ENCODE assay signal across 8 mouse cellular contexts in genomic region chr9:107296016-107296040, GRCm38 (mm10). TPM values are rescaled to one million over a fixed set of nuclear protein-coding genes. Genes with fewer than 3 reads are reported as not detected.
DNase-seq lines count a peak whose midpoint lies in the region; ATAC-seq lines count a peak whose summit lies in the region.

TSS of gene Cish (plus strand) at chr9:107296026.

- H3K4me2 ChIP-seq in kidney, embryonic 15.5 days: peak within 1 kb of the TSS; percentile 88
- H3K4me2 ChIP-seq in heart, embryonic 15.5 days: peak within 1 kb of the TSS; percentile 80
- peak within 1 kb of the TSS; percentile 93 for H3K4me2 ChIP-seq in liver, embryonic 13.5 days

- peaks cover 9% of the 10 kb centered on the region for H3K36me3 ChIP-seq in kidney, embryonic 15.5 days
- peaks cover 11% of the 10 kb centered on the region for H3K36me3 ChIP-seq in heart, embryonic 15.5 days
- H3K36me3 ChIP-seq in liver, embryonic 13.5 days: peaks cover 12% of the 10 kb centered on the region

- H3K27me3 ChIP-seq in kidney, embryonic 15.5 days: peaks cover 16% of the 10 kb centered on the region
- H3K27me3 ChIP-seq in heart, embryonic 15.5 days: no peaks in the 10 kb centered on the region
- peaks cover 10% of the 10 kb centered on the region; the same call in 1 of the 2 replicates for H3K27me3 ChIP-seq in liver, embryonic 13.5 days

- ATAC-seq in kidney, embryonic 15.5 days (replicated peaks; ENCODE audit: low FRiP score): no peak
- ATAC-seq in heart, embryonic 15.5 days (replicated peaks; ENCODE audit: insufficient number of reproducible peaks, insufficient read depth, low FRiP score, low read depth): no peak
- no peak for ATAC-seq in liver, embryonic 13.5 days (ENCODE audit: low read depth)

- H3K9ac ChIP-seq in kidney, embryonic 15.5 days: peak within 1 kb of the TSS; percentile 72
- peak within 1 kb of the TSS; percentile 78 for H3K9ac ChIP-seq in heart, embryonic 15.5 days
- peak within 1 kb of the TSS; percentile 76 for H3K9ac ChIP-seq in liver, embryonic 13.5 days

- peak within 1 kb of the TSS; percentile 92 for H3K27ac ChIP-seq in kidney, embryonic 15.5 days
- H3K27ac ChIP-seq in heart, embryonic 15.5 days: peak within 1 kb of the TSS; percentile 94
- peak within 1 kb of the TSS; percentile 95 for H3K27ac ChIP-seq in liver, embryonic 13.5 days

- no peak for DNase-seq in kidney, adult 11 months
- no peak for DNase-seq in adrenal gland, postnatal 36 days
- no peak for DNase-seq in liver, embryonic 13.5 days
- no peak for DNase-seq in MN1 (ENCODE audit: low spot score)
- DNase-seq in cerebellum, adult 9-10 months: no peak
- no peak for DNase-seq in Muller cell, postnatal 12 days (ENCODE audit: inconsistent ontology term)

- peak within 1 kb of the TSS; percentile 75 for H3K4me3 ChIP-seq in kidney, embryonic 15.5 days (replicated peaks)
- peak within 1 kb of the TSS; percentile 74 for H3K4me3 ChIP-seq in heart, embryonic 15.5 days
- H3K4me3 ChIP-seq in liver, embryonic 13.5 days (replicated peaks): peak within 1 kb of the TSS; percentile 65

- H3K4me1 ChIP-seq in kidney, embryonic 15.5 days: peaks cover 30% of the 10 kb centered on the region
- H3K4me1 ChIP-seq in heart, embryonic 15.5 days (replicated peaks): peaks cover 36% of the 10 kb centered on the region
- H3K4me1 ChIP-seq in liver, embryonic 13.5 days (replicated peaks): peaks cover 57% of the 10 kb centered on the region

- H3K9me3 ChIP-seq in kidney, embryonic 15.5 days (replicated peaks): no peaks in the 10 kb centered on the region
- no peaks in the 10 kb centered on the region for H3K9me3 ChIP-seq in heart, embryonic 15.5 days (replicated peaks)
- no peaks in the 10 kb centered on the region for H3K9me3 ChIP-seq in liver, embryonic 13.5 days (replicated peaks)

RNA-seq across cellular contexts. Expression of gene Cish, which starts in this region (rescaled TPM):
- polyA plus RNA-seq in kidney, embryonic 15.5 days (2015; fragmentation: Nextera tagmentation; extraction: Ambion mirVana): 11.1 and 14.1 TPM in 2 replicates
- 10 to 100 TPM; 31.7 to 31.8 TPM for total RNA-seq in adrenal gland, postnatal 36 days (2021)
- polyA plus RNA-seq in heart, embryonic 15.5 days (2015; fragmentation: Nextera tagmentation; extraction: Ambion mirVana): 31.1 and 36.3 TPM in 2 replicates
- polyA plus RNA-seq in liver, embryonic 13.5 days (2015; fragmentation: Nextera tagmentation; extraction: Ambion mirVana): 10.7 and 12.2 TPM in 2 replicates
